ENCODE assay signal across 8 mouse cellular contexts in genomic region chr17:88303991-88304390, GRCm38 (mm10).
DNase-seq lines count a peak whose midpoint lies in the region; ATAC-seq and TF ChIP-seq lines count a peak whose summit lies in the region.
"Had no signal": no experiment of that assay in that cellular context is flagged by ENCODE, and none has a peak within 500 bp of the region (broad histone marks: within the 10 kb centered on the region; RNA-seq: fewer than 3 reads in every experiment).

No protein-coding gene starts in this region.

- no peaks in the 10 kb centered on the region for H3K36me3 ChIP-seq in midbrain, postnatal 0 days (ENCODE audit: insufficient read depth, low read length)
- no peaks in the 10 kb centered on the region for H3K36me3 ChIP-seq in midbrain, embryonic 15.5 days (replicated peaks)
- H3K36me3 ChIP-seq in lung, embryonic 14.5 days (ENCODE audit: insufficient read depth): no peaks in the 10 kb centered on the region
- no peaks in the 10 kb centered on the region for H3K36me3 ChIP-seq in forebrain, embryonic 11.5 days (ENCODE audit: control insufficient read depth, insufficient read depth, low read length)
- H3K36me3 ChIP-seq in forebrain, embryonic 13.5 days (ENCODE audit: poor library complexity, severe bottlenecking): no peaks in the 10 kb centered on the region
- H3K36me3 ChIP-seq: lung, embryonic 15.5 days had no signal

- no peaks in the 10 kb centered on the region for H3K27me3 ChIP-seq in midbrain, postnatal 0 days (ENCODE audit: insufficient read depth, low read length)
- H3K27me3 ChIP-seq in midbrain, embryonic 15.5 days (replicated peaks): no peaks in the 10 kb centered on the region
- no peaks in the 10 kb centered on the region for H3K27me3 ChIP-seq in lung, embryonic 14.5 days (ENCODE audit: insufficient read depth, low read length)
- H3K27me3 ChIP-seq in forebrain, embryonic 11.5 days (ENCODE audit: control insufficient read depth, insufficient read depth, low read length): no peaks in the 10 kb centered on the region
- no peaks in the 10 kb centered on the region for H3K27me3 ChIP-seq in forebrain, embryonic 13.5 days
- H3K27me3 ChIP-seq: lung, embryonic 15.5 days had no signal

- no peak overlapping the region for H3K27ac ChIP-seq in midbrain, postnatal 0 days (ENCODE audit: low read depth, low read length)
- no peak overlapping the region for H3K27ac ChIP-seq in midbrain, embryonic 15.5 days
- H3K27ac ChIP-seq in lung, embryonic 14.5 days (ENCODE audit: low read depth): no peak overlapping the region
- H3K27ac ChIP-seq in forebrain, embryonic 11.5 days (ENCODE audit: low read depth, low read length): no peak overlapping the region
- H3K27ac ChIP-seq in forebrain, embryonic 13.5 days: no peak overlapping the region
- H3K27ac ChIP-seq: lung, embryonic 15.5 days had no signal

- no peak overlapping the region for H3K4me3 ChIP-seq in midbrain, postnatal 0 days (ENCODE audit: low read depth, low read length)
- no peak overlapping the region for H3K4me3 ChIP-seq in midbrain, embryonic 15.5 days
- H3K4me3 ChIP-seq in lung, embryonic 14.5 days (ENCODE audit: low read depth, low read length): no peak overlapping the region
- no peak overlapping the region for H3K4me3 ChIP-seq in forebrain, embryonic 11.5 days (ENCODE audit: low read depth, low read length)
- H3K4me3 ChIP-seq in forebrain, embryonic 13.5 days: no peak overlapping the region
- H3K4me3 ChIP-seq: lung, embryonic 15.5 days had no signal

- DNase-seq in midbrain, postnatal 0 days (ENCODE audit: low spot score): peak; percentile 22
- peak; percentile 70 for DNase-seq in adrenal gland, adult 2 months
- DNase-seq in gastrocnemius, postnatal 14 days: peak; percentile 32
- DNase-seq in lung, embryonic 14.5 days: peak; percentile 55
- no peak for DNase-seq in forebrain, embryonic 11.5 days (ENCODE audit: low spot score)

- H3K9me3 ChIP-seq in midbrain, postnatal 0 days (ENCODE audit: low read length): no peaks in the 10 kb centered on the region
- no peaks in the 10 kb centered on the region for H3K9me3 ChIP-seq in midbrain, embryonic 15.5 days
- H3K9me3 ChIP-seq in lung, embryonic 14.5 days (ENCODE audit: low read depth, low read length): no peaks in the 10 kb centered on the region
- peaks cover 2% of the 10 kb centered on the region; the same call in 1 of the 2 replicates for H3K9me3 ChIP-seq in forebrain, embryonic 11.5 days (ENCODE audit: control insufficient read depth, low read length)
- H3K9me3 ChIP-seq in forebrain, embryonic 13.5 days (replicated peaks): 0 out of 2 replicates have a peak, but pooled peaks cover 4% of the 10 kb centered on the region
- H3K9me3 ChIP-seq: lung, embryonic 15.5 days had no signal

- intact Hi-C loops in gastrocnemius, postnatal 14 days (cut with DNase I; ENCODE audit: low total_unique reads): no loop called here

- peak; percentile 48 for TF ChIP-seq CTCF in midbrain, postnatal 0 days (IDR thresholded peaks at IDR 0.05)
- TF ChIP-seq CTCF in lung, embryonic 14.5 days (IDR thresholded peaks at IDR 0.05; ENCODE audit: low read depth): peak; percentile 49

- 76% methylated on average over 2 of the region's 2 CpGs for WGBS in midbrain, postnatal 0 days
- 68% methylated on average over 2 of the region's 2 CpGs for WGBS in midbrain, embryonic 15.5 days
- WGBS in lung, embryonic 14.5 days: 60% methylated on average over 2 of the region's 2 CpGs
- 69% methylated on average over 2 of the region's 2 CpGs for WGBS in forebrain, embryonic 11.5 days
- 56% methylated on average over 2 of the region's 2 CpGs for WGBS in forebrain, embryonic 13.5 days

- no peak overlapping the region for H3K9ac ChIP-seq in midbrain, postnatal 0 days (replicated peaks; ENCODE audit: low read length, poor library complexity, severe bottlenecking)
- H3K9ac ChIP-seq in midbrain, embryonic 15.5 days: no peak overlapping the region
- no peak overlapping the region for H3K9ac ChIP-seq in lung, embryonic 14.5 days
- H3K9ac ChIP-seq in forebrain, embryonic 11.5 days (ENCODE audit: low read length): no peak overlapping the region
- no peak overlapping the region for H3K9ac ChIP-seq in forebrain, embryonic 13.5 days
- H3K9ac ChIP-seq: lung, embryonic 15.5 days had no signal

- H3K4me1 ChIP-seq in midbrain, postnatal 0 days (ENCODE audit: insufficient read depth, low read length): no peaks in the 10 kb centered on the region
- no peaks in the 10 kb centered on the region for H3K4me1 ChIP-seq in midbrain, embryonic 15.5 days
- no peaks in the 10 kb centered on the region for H3K4me1 ChIP-seq in lung, embryonic 14.5 days (ENCODE audit: insufficient read depth)
- H3K4me1 ChIP-seq in forebrain, embryonic 11.5 days (replicated peaks; ENCODE audit: control insufficient read depth, insufficient read depth, low read length): no peaks in the 10 kb centered on the region
- no peaks in the 10 kb centered on the region for H3K4me1 ChIP-seq in forebrain, embryonic 13.5 days
- H3K4me1 ChIP-seq: lung, embryonic 15.5 days had no signal

- ATAC-seq in midbrain, postnatal 0 days (ENCODE audit: low FRiP score): no peak
- no peak for ATAC-seq in midbrain, embryonic 15.5 days (replicated peaks)
- ATAC-seq in lung, embryonic 14.5 days (ENCODE audit: insufficient read depth): no peak
- ATAC-seq in forebrain, embryonic 11.5 days (replicated peaks; ENCODE audit: low FRiP score): no peak
- no peak for ATAC-seq in forebrain, embryonic 13.5 days

- no peak overlapping the region for H3K4me2 ChIP-seq in midbrain, postnatal 0 days (ENCODE audit: low read depth, low read length, poor library complexity, severe bottlenecking)
- no peak overlapping the region for H3K4me2 ChIP-seq in midbrain, embryonic 15.5 days
- H3K4me2 ChIP-seq in lung, embryonic 14.5 days: no peak overlapping the region
- H3K4me2 ChIP-seq in forebrain, embryonic 11.5 days (ENCODE audit: low read depth, low read length, severe bottlenecking): no peak overlapping the region
- no peak overlapping the region for H3K4me2 ChIP-seq in forebrain, embryonic 13.5 days
- H3K4me2 ChIP-seq: lung, embryonic 15.5 days had no signal
